Mouse (Mus musculus) CD4-positive naive resting alpha-beta T cell, adult 57 days (primary cell): ENCODE data around the gene Maml3. TPM values are rescaled to one million over a fixed set of nuclear protein-coding genes. Genes with fewer than 3 reads are reported as not detected.

Experiments
- total RNA-seq: library from RNA; stranded (reverse); gene quantifications from one replicate; pipeline ENCODE4 v1.2.4, GENCODE M21; 2023

Gene Maml3
- total RNA-seq, result 8.1 TPM

DNA sequence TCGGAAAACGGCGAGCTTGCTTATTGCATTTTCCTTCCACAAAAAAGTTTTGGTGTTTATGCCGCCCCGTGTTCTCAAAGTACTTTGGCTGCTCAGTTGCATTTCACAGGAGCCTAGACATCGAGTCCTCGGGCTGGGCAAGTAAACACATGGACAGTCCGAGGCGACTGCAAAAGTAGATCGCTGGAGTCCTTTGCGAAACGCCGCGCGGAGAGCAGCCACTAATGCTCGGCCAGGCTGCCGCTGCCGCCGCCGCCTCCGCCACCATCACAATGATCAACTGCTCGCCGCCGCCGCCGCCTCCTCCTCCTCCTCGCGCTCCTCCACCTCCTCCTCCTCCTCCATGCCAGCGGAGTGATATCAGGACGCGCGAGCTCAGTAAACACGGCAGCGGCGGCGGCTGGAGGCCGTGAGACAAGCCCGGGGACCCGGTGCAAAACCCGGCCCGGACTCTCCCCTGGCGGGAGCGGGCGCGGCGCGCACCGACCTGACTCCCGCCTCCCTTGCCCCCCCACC lies at the start of gene Maml3:
Maml3 (minus strand) TSS at position 441 of the 516 bp plus-strand sequence.

DNA sequence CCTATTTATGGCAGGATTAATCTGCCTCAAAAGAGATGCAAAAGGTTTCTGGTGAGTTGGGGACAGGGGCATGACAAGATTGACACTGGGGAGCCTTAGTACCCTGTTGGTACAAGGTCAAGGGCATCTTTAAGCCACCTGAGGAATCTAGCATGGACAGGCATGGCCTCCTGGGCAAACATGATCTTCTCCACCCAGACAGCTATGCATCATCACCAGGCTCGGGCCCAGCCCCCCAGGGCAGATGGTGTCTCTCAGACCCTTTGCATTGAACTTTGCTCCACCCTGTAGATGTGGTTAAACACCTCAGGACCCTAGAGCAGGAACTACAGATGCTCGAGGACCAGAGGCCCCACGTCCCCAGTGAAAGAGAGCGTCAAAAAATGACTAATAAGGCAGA lies 444.8 kb downstream of the Maml3 start, which contains the start of gene Mgst2:
Mgst2 (plus strand) TSS at position 301 of the 400 bp plus-strand sequence.

Other genes starting within 250 kb of the Maml3 start
- 155 TPM for gene Foxo1, start 163.3 kb upstream of the Maml3 start, total RNA-seq